Mouse (Mus musculus): ENCODE data around the gene Rnf11. TPM values are rescaled to one million over a fixed set of nuclear protein-coding genes. Genes with fewer than 3 reads are reported as not detected.
"Not testable (repeated sequence)": the region's sequence is repeated elsewhere in the genome, so short reads cannot be mapped to it uniquely, and the experiment has no call there.

Gene Rnf11
- total RNA-seq, 2 experiments from 2014 or later = 206 to 219 TPM

DNA sequence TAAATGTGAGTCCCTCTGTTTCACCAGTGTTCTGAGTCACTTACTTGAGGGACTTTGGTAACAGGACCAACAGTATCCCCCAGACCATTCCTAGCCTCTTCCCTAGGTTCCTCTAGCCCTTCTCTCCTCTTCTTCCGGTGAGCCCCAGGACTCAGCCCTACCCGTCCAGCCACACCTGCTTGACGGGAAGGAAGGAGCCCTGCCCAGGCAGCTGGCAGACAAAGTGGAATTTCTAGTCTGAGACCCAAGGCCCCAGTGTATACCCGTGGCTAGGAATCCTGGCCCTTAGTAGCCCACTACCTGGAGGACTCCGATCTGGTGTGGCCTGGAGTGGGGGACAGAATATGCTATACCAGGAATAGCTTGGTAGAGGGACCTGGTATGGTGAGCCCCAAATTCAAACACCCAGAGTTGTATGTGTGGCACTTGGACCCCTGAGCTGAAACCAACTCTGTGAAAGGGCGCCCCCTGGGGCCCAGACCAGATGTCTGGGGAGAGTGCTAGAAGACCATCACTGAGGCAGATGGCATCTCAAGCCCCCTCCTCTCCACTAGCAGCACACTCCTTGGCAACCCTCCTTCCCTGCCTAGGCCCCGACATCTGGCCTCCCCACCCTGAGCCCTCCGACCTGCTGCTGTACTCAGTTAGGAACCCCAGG, 64.3 kb downstream of the Rnf11 start:
- intact Hi-C loops (cut with DNase I) = no loop called here
- DNase-seq (ENCODE audit: low spot score in 2 of 2) = no peak

GRCm38 (mm10) chr4:109419563-109419962, 65.0 kb downstream of the Rnf11 start:
- no peak for DNase-seq (ENCODE audit: low spot score in 2 of 2)
- intact Hi-C loops (cut with DNase I) = no loop called here

GRCm38 (mm10) chr4:109419017-109419416, 65.5 kb downstream of the Rnf11 start:
- intact Hi-C loops (cut with DNase I) = no loop called here

GRCm38 (mm10) chr4:109417998-109418397, 66.5 kb downstream of the Rnf11 start:
- no peak for DNase-seq (ENCODE audit: low spot score in 2 of 2)
- intact Hi-C loops (cut with DNase I) = no loop called here

More at GRCm38 (mm10) chr4:109419017-109419416, 65.5 kb downstream of the Rnf11 start:
- DNase-seq (ENCODE audit: low spot score in 2 of 2) = no peak

GRCm38 (mm10) chr4:109412233-109412632, 72.3 kb downstream of the Rnf11 start:
- intact Hi-C loops (cut with DNase I) = no loop called here
- DNase-seq (ENCODE audit: low spot score in 2 of 2) = no peak

GRCm38 (mm10) chr4:109411377-109411967, 73.1 kb downstream of the Rnf11 start:
- intact Hi-C loops (cut with DNase I) = no loop called here
- DNase-seq (ENCODE audit: low spot score in 2 of 2) = no peak

DNA sequence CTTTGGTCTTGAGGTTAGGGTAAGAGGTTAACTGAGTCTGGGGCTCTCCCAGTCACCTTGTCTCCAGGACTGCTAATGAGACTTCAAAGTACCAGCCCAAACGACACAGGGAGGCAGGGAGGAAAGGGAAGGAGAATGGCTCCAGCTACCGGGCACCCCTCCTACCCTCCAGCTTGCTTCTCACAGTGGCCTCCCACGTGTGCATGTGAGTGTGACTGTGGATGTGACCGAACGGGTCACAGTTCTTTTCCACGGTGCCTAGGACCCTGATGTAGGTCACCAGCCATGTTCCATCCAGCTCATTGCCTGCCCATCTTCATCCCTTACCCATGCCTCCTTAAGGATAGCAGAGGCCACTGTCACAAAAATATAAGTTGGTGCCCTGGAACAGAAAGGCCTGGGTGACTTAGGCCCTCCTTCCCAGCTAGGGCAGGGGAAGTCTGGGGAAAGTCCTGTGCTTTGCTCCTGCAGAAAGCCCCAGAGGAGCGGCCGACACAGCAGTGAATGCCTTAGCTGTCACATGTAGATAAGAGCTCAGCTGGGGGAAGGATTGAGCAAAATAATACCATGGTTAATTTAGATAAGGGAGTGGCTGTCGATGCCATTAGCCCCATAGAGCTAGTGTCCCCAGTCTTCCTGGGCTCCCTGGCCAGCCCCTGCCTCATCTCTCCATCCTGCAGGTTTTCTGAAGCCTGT, 73.7 kb downstream of the Rnf11 start:
- DNase-seq (ENCODE audit: low spot score in 2 of 2) = no peak
- intact Hi-C loops (cut with DNase I) = no loop called here

DNA sequence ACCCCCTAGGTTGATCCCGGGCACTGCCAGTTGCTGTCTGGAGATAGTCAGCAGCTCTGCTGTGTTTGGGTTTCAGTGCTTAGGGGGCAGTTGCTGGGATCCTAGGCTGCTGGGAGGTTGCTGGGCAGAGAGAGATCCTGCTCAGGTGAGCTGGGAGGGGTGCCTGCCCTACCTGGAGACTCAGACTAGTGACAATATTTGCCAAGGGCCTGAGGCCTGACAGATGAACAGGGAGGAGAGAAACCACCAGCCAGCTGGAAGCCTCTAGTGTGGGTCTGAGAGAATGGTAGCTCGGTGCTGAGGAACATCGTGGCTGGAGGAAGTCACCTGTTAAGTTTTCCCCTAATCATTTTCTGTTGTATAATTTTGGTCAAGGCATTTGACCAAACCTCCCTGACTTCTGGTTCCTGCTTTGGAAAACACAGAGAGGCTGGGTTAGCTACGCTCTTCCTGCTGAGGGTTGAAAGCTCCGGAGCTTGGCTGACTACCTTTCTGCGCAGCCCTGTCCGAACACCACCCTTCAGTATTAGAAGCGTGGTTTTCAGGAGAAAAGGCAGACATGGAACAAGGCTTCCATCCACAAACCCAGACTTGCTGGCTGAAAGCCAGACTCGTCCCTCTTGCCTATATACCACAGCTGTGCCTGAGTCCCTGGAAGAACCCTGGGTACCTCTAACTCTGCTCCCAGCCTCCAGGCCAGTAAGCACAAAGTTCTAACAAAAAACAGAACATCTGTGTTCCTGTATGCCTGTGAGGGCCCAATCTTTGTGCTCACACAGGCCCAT, 76.6 kb downstream of the Rnf11 start:
- intact Hi-C loops (cut with DNase I) = no loop called here
- no peak for DNase-seq (ENCODE audit: low spot score in 2 of 2)

DNA sequence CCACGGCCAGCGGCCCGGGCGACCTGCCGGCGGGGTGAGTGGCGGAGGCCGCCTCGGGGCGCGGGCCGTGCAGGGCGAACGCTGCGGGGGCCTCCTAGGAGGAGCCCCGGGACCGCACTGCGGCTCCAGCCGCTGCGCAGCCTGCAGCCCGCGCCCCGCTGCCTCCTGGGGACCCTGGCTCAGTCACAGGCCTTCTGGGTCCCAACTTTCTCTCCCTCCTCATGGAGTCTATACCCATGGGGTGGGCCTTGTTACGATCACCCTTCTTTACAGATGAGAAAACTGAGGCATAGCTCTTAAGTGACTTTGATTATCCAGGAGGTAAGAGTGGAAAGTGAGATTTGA, 77.4 kb downstream of the Rnf11 start:
- intact Hi-C loops (cut with DNase I) = no loop called here
- no peak for DNase-seq (ENCODE audit: low spot score in 2 of 2)

- DNase-seq (ENCODE audit: low spot score in 2 of 2) = peak in 1 of 2 experiments; percentile 36
These were observed 77.9 kb downstream of the Rnf11 start, which contains the start of gene Ttc39a for GRCm38 (mm10) chr4:109406486-109407175. TSS of gene Ttc39a (plus strand) at chr4:109406623.

DNA sequence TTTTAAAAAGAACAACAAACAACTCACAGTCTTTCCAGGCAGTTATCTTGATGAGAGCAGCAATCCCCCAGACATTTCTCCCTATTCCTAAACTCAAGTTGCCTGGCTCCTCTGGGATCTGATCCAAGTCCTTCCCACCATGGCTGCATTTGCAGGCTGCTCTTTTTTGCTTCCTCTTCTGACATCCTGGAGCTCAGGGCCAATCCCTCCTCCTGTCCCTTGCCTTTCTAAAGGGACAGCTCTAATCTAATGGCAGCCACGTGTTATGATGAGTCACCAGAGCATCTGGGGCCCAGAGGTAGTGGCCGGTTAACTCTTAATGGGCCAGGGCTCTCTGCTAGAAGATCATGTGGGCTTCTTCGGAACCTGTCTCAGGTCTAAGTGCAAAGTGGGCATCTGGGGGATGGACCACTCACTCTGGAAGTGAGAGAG, 78.5 kb downstream of the Rnf11 start:
- intact Hi-C loops (cut with DNase I) = no loop called here
- peak; percentile 37 to 70 for DNase-seq (ENCODE audit: low spot score in 2 of 2)

More at GRCm38 (mm10) chr4:109406486-109407175, 77.9 kb downstream of the Rnf11 start, which contains the start of gene Ttc39a:
- intact Hi-C loops (cut with DNase I) = no loop called here

GRCm38 (mm10) chr4:109405415-109405814, 79.1 kb downstream of the Rnf11 start:
- intact Hi-C loops (cut with DNase I) = no loop called here
- DNase-seq (ENCODE audit: low spot score in 2 of 2) = no peak

- intact Hi-C loops (cut with DNase I); DNase-seq (ENCODE audit: low spot score in 2 of 2): not testable (repeated sequence)
These were observed 79.6 kb downstream of the Rnf11 start for GRCm38 (mm10) chr4:109404908-109405307.

- intact Hi-C loops (cut with DNase I) = no loop called here
These were observed 83.3 kb downstream of the Rnf11 start for GRCm38 (mm10) chr4:109401176-109401689.

More at GRCm38 (mm10) chr4:109401176-109401689, 83.3 kb downstream of the Rnf11 start:
- DNase-seq (ENCODE audit: low spot score in 2 of 2) = peak in 1 of 2 experiments; percentile 24

Other genes starting within 250 kb of the Rnf11 start
- gene Eps15, start 204.5 kb downstream of the Rnf11 start, total RNA-seq (2021) = 100 to 1,000 TPM; 183 to 199 TPM
- gene Ttc39a, start 78.1 kb downstream of the Rnf11 start, total RNA-seq (2021) = 1 to 10 TPM; 2.0 to 3.9 TPM
- not detected for gene 4930522H14Rik, start 46.6 kb upstream of the Rnf11 start, total RNA-seq (2021)
- gene Cdkn2c, start 182.5 kb upstream of the Rnf11 start, total RNA-seq (2021) = 1 to 10 TPM; 3.5 to 4.0 TPM
- 10 to 100 TPM; 22.2 to 22.6 TPM for gene Faf1, start 191.9 kb upstream of the Rnf11 start, total RNA-seq (2021)